Mouse (Mus musculus) forebrain, embryonic 14.5 days (tissue): ENCODE results near the gene Epb41l1. TPM values are rescaled to one million over a fixed set of nuclear protein-coding genes. Genes with fewer than 3 reads are reported as not detected.

ENCODE experiments used
- ATAC-seq: fragments of 200-750 bp; cut with Nextera tagmentation; 2 replicates; pipeline ENCODE4 v1.8.0; 2017; ENCODE audit warnings: mild to moderate bottlenecking, moderate library complexity
- DNase-seq: peaks from one replicate; pipeline ENCODE4 v3.0.0-alpha.2; 2015; ENCODE audit warnings: low spot score
- H3K27ac ChIP-seq: fragments of 300-500 bp; sonication (generic); 2 replicates; pipeline ENCODE4 v1.5.1; 2014; ENCODE audit warnings: low read depth, mild to moderate bottlenecking, control low read depth, low read length, moderate library complexity
- H3K27me3 ChIP-seq: fragments of 300-500 bp; sonication (generic); replicated peaks from 2 replicates; pipeline ENCODE4 v1.6.1; 2014; ENCODE audit warnings: low read length, control low read depth, mixed read lengths; ENCODE audit not compliant: control insufficient read depth, insufficient read depth
- H3K36me3 ChIP-seq: fragments of 300-500 bp; sonication (generic); 2 replicates; pipeline ENCODE4 v1.6.1; 2014; ENCODE audit warnings: low read length, control low read depth; ENCODE audit not compliant: control insufficient read depth, insufficient read depth
- H3K4me1 ChIP-seq: fragments of 300-500 bp; sonication (generic); 2 replicates; pipeline ENCODE4 v1.6.1; 2014; ENCODE audit warnings: antibody characterized with exemption, low read length, control low read depth; ENCODE audit not compliant: control insufficient read depth, insufficient read depth
- H3K4me2 ChIP-seq: fragments of 300-500 bp; sonication (generic); 2 replicates; pipeline ENCODE4 v1.6.1; 2014; ENCODE audit warnings: mild to moderate bottlenecking, control low read depth, low read length
- H3K4me3 ChIP-seq: fragments of 300-500 bp; sonication (generic); 2 replicates; pipeline ENCODE4 v1.5.1; 2014; ENCODE audit warnings: low read depth, low read length, control low read depth
- H3K9ac ChIP-seq: fragments of 300-500 bp; sonication (generic); 2 replicates; pipeline ENCODE4 v1.6.1; 2014; ENCODE audit warnings: mild to moderate bottlenecking, low read length, control low read depth, moderate library complexity
- H3K9me3 ChIP-seq: fragments of 300-500 bp; sonication (generic); replicated peaks from 2 replicates; pipeline ENCODE4 v1.6.1; 2016; ENCODE audit warnings: low read length, control low read depth, mixed read lengths; ENCODE audit not compliant: control insufficient read depth
- WGBS: fragments of 180-500 bp; shearing (Covaris S2); extraction: QIAGEN DNeasy Blood & Tissue Kit; methylation state at CpG from one replicate; pipeline ENCODE4 v1.1.7; 2014; 5-methylcytosine and 5-hydroxymethylcytosine counted together
- polyA plus RNA-seq: library from polyadenylated mRNA; unstranded; fragments of >200 nt; fragmentation: Nextera tagmentation; extraction: Ambion mirVana; gene quantifications from 2 replicates; pipeline ENCODE4 v1.2.1, GENCODE M21; 2014

Gene Epb41l1
- polyA plus RNA-seq, 1 experiment from 2014 or later, result 9.6 TPM

GRCm38 (mm10) chr2:156569261-156569660 lies 148.6 kb downstream of the Epb41l1 start:
- ATAC-seq (no peak), DNase-seq (no peak)
- WGBS, result 83% methylated on average over 3 of the region's 3 CpGs

DNA sequence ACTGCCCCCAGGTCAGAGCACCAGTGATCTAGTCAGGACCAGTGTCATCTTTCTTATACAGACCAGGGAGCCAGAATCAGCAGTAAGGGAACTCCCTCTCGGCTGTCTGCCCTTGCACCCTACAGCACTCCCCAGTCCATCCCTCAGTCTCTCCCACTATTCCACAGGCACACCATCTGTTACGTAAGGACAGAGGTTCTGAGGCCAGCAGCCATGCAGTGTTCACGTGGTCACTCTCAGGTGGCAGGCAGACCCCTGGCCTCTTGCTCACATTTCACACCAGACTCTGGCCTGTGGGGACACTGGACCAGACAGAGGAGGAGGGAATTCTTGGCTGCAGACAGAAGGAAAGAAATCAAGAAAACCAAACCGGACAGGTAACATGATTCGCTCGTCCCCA lies 150.8 kb downstream of the Epb41l1 start:
- no peak for ATAC-seq
- 91% methylated on average over 6 of the region's 6 CpGs for WGBS

More at GRCm38 (mm10) chr2:156569261-156569660, 148.6 kb downstream of the Epb41l1 start:
- no peak overlapping the region for H3K27ac ChIP-seq
- H3K4me1 ChIP-seq, result no peaks in the 10 kb centered on the region
- H3K36me3 ChIP-seq, result peaks cover 50% of the 10 kb centered on the region
- H3K4me2 ChIP-seq, result no peak overlapping the region
- no peak overlapping the region for H3K4me3 ChIP-seq
- no peak overlapping the region for H3K9ac ChIP-seq
- no peaks in the 10 kb centered on the region for H3K27me3 ChIP-seq
- H3K9me3 ChIP-seq, result no peaks in the 10 kb centered on the region

GRCm38 (mm10) chr2:156576850-156577587 lies 156.3 kb downstream of the Epb41l1 start:
- DNase-seq, result no peak
- no peak for ATAC-seq
- Histone ChIP-seq H3K9me3 (no peaks in the 10 kb centered on the region), H3K27me3 (no peaks in the 10 kb centered on the region), H3K4me1 (no peaks in the 10 kb centered on the region), H3K27ac (no peak overlapping the region), H3K4me3 (no peak overlapping the region), H3K9ac (no peak overlapping the region), H3K36me3 (no peaks in the 10 kb centered on the region), H3K4me2 (no peak overlapping the region)
- 89% methylated on average over 7 of the region's 7 CpGs for WGBS

More for the DNA sequence above, 150.8 kb downstream of the Epb41l1 start:
- Histone ChIP-seq H3K9me3 (no peaks in the 10 kb centered on the region), H3K4me2 (no peak overlapping the region), H3K27me3 (no peaks in the 10 kb centered on the region), H3K4me3 (no peak overlapping the region), H3K4me1 (no peaks in the 10 kb centered on the region), H3K36me3 (peaks cover 36% of the 10 kb centered on the region), H3K27ac (no peak overlapping the region), H3K9ac (no peak overlapping the region)
- no peak for DNase-seq

DNA sequence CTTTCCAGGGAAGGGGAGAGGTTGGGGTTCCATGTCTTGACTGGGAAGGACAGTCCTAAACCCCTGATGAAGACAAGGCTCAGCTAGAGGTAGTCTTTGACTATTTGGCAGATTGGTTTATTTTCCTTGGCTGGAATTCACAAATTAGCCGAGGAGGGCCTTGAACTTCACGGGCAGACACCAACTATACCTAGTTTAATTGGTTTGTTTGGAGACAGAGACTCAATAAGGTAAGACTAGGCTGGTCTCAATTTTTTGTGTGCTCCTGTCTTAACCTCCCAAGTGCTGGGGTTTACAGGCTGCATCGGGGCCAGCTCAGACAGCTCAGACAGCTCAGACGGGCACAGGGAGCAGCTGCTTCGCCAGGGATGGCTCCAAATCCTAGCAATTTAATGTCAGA lies 159.8 kb downstream of the Epb41l1 start:
- 80% methylated on average over 5 of the region's 5 CpGs for WGBS
- no peak overlapping the region for H3K4me2 ChIP-seq
- no peak overlapping the region for H3K4me3 ChIP-seq
- peaks cover 11% of the 10 kb centered on the region for H3K4me1 ChIP-seq
- no peaks in the 10 kb centered on the region for H3K9me3 ChIP-seq
- H3K27ac ChIP-seq, result no peak overlapping the region
- no peak overlapping the region for H3K9ac ChIP-seq
- ATAC-seq, result no peak
- no peaks in the 10 kb centered on the region for H3K27me3 ChIP-seq
- no peaks in the 10 kb centered on the region for H3K36me3 ChIP-seq
- DNase-seq, result no peak

DNA sequence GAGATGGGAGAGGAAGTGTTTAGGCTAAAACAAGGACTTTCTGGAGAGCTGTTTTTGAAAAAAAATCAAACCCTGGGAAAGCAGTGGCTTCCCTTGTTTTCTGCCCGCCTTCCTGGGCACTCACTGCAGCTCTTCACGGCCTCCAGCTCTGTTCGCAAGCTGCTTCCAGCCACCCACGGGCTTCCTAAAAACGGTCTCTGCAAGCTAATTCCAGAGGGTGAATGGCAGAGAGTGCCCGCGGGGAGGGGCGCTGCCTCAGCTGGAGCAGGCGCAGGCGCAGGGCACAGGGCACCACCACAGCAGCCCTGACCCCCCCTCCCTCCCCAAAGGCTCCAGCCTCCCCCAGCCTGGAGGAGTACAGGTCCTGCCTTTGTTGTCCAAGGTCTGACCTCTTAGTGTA lies 160.5 kb downstream of the Epb41l1 start:
- no peak for ATAC-seq
- H3K9me3 ChIP-seq, result no peaks in the 10 kb centered on the region
- 59% methylated on average over 10 of the region's 10 CpGs for WGBS

GRCm38 (mm10) chr2:156582887-156583286 lies 162.2 kb downstream of the Epb41l1 start:
- Histone ChIP-seq H3K27ac (no peak overlapping the region), H3K4me2 (no peak overlapping the region), H3K27me3 (no peaks in the 10 kb centered on the region), H3K4me3 (no peak overlapping the region), H3K9ac (no peak overlapping the region), H3K4me1 (peaks cover 11% of the 10 kb centered on the region), H3K9me3 (no peaks in the 10 kb centered on the region), H3K36me3 (no peaks in the 10 kb centered on the region)
- DNase-seq (no peak), ATAC-seq (no peak)
- WGBS, result 92% methylated on average over 10 of the region's 10 CpGs

More for the DNA sequence above, 160.5 kb downstream of the Epb41l1 start:
- no peaks in the 10 kb centered on the region for H3K36me3 ChIP-seq
- H3K4me2 ChIP-seq, result no peak overlapping the region
- H3K9ac ChIP-seq, result no peak overlapping the region
- DNase-seq, result peak; percentile 10
- no peak overlapping the region for H3K27ac ChIP-seq
- peaks cover 11% of the 10 kb centered on the region for H3K4me1 ChIP-seq
- no peaks in the 10 kb centered on the region for H3K27me3 ChIP-seq
- no peak overlapping the region for H3K4me3 ChIP-seq

- H3K4me3 ChIP-seq, result no peak overlapping the region
- H3K9me3 ChIP-seq, result no peaks in the 10 kb centered on the region
- peak; percentile 18; the same call in 1 of the 2 replicates for ATAC-seq
- H3K27ac ChIP-seq, result no peak overlapping the region
- no peaks in the 10 kb centered on the region for H3K27me3 ChIP-seq
- peaks cover 11% of the 10 kb centered on the region for H3K4me1 ChIP-seq
- peak; percentile 25 for DNase-seq
- H3K4me2 ChIP-seq, result no peak overlapping the region; the same call in 1 of the 2 replicates
- H3K36me3 ChIP-seq, result no peaks in the 10 kb centered on the region
- H3K9ac ChIP-seq, result no peak overlapping the region
- WGBS, result 63% methylated on average over 11 of the region's 11 CpGs
Observed at GRCm38 (mm10) chr2:156584154-156584796, 163.6 kb downstream of the Epb41l1 start.

- ATAC-seq, result peak; percentile 65; the same call in 1 of the 2 replicates
- 15% methylated on average over 14 of the region's 14 CpGs for WGBS
- H3K36me3 ChIP-seq, result no peaks in the 10 kb centered on the region
Observed at GRCm38 (mm10) chr2:156584797-156585471, 164.2 kb downstream of the Epb41l1 start.

More at GRCm38 (mm10) chr2:156584797-156585471, 164.2 kb downstream of the Epb41l1 start:
- H3K27ac ChIP-seq, result no peak overlapping the region
- peaks cover 11% of the 10 kb centered on the region for H3K4me1 ChIP-seq
- H3K4me3 ChIP-seq, result no peak overlapping the region
- 0 out of 2 replicates have a peak overlapping the region, but pooled peaks have one; percentile 5 for H3K9ac ChIP-seq
- H3K27me3 ChIP-seq, result no peaks in the 10 kb centered on the region
- H3K9me3 ChIP-seq, result no peaks in the 10 kb centered on the region
- peak; percentile 48 for DNase-seq
- H3K4me2 ChIP-seq, result peak overlapping the region; percentile 44
